Mouse (Mus musculus) right cerebral cortex, postnatal 36 days (tissue): ENCODE results near the gene Gbx1.
"Not testable (repeated sequence)": the region's sequence is repeated elsewhere in the genome, so short reads cannot be mapped to it uniquely, and the experiment has no call there.

Experiments used
- DNase-seq, 2 experiments: peaks; one replicate each; pipeline ENCODE4 v3.0.0; 2022; ENCODE audit warnings: low spot score in 2 of 2, mixed read lengths in 1 of 2

Gene Gbx1

GRCm38 (mm10) chr5:24526889-24527230 lies at the start of gene Gbx1:
Gene Gbx1 (minus strand): TSS chr5:24527202.
- DNase-seq = no peak

- DNase-seq = no peak
Measured at GRCm38 (mm10) chr5:24576801-24577182, 49.8 kb upstream of the Gbx1 start.

GRCm38 (mm10) chr5:24575948-24576347 lies 48.9 kb upstream of the Gbx1 start:
- DNase-seq = no peak

GRCm38 (mm10) chr5:24556709-24557108 lies 29.7 kb upstream of the Gbx1 start, which contains the start of gene 4931409K22Rik:
Gene 4931409K22Rik (minus strand): TSS chr5:24556809.
- no peak for DNase-seq

- not testable (repeated sequence) for DNase-seq
Measured at GRCm38 (mm10) chr5:24555335-24555734, 28.3 kb upstream of the Gbx1 start.

GRCm38 (mm10) chr5:24553621-24554244 lies 26.7 kb upstream of the Gbx1 start:
- DNase-seq = no peak

- no peak for DNase-seq
Measured at GRCm38 (mm10) chr5:24551317-24551688, 24.3 kb upstream of the Gbx1 start.

GRCm38 (mm10) chr5:24550598-24551316 lies 23.8 kb upstream of the Gbx1 start:
- DNase-seq = peak; percentile 28 to 43

GRCm38 (mm10) chr5:24542643-24543042 lies 15.6 kb upstream of the Gbx1 start:
- DNase-seq = no peak

- no peak for DNase-seq
Measured at GRCm38 (mm10) chr5:24541144-24541569, 14.2 kb upstream of the Gbx1 start.

- peak; percentile 23 to 37 for DNase-seq
Measured at GRCm38 (mm10) chr5:24540387-24541143, 13.6 kb upstream of the Gbx1 start, which contains the start of gene Asb10. Gene Asb10 (minus strand): TSS chr5:24540978.

- DNase-seq = no peak
Measured at GRCm38 (mm10) chr5:24539571-24540296, 12.7 kb upstream of the Gbx1 start.

- DNase-seq = no peak
Measured at GRCm38 (mm10) chr5:24537618-24538017, 10.6 kb upstream of the Gbx1 start.

- no peak for DNase-seq
Measured at GRCm38 (mm10) chr5:24536511-24536910, 9.5 kb upstream of the Gbx1 start.

GRCm38 (mm10) chr5:24535731-24536130 lies 8.7 kb upstream of the Gbx1 start:
- DNase-seq = no peak

GRCm38 (mm10) chr5:24534292-24534691 lies 7.3 kb upstream of the Gbx1 start:
- no peak for DNase-seq

GRCm38 (mm10) chr5:24533391-24533790 lies 6.4 kb upstream of the Gbx1 start:
- DNase-seq = no peak

GRCm38 (mm10) chr5:24530042-24530689 lies 3.2 kb upstream of the Gbx1 start:
- peak; percentile 78 to 82 for DNase-seq

- no peak for DNase-seq
Measured at GRCm38 (mm10) chr5:24527780-24528179, 778 bp upstream of the Gbx1 start.

GRCm38 (mm10) chr5:24526190-24526888 lies 663 bp downstream of the Gbx1 start:
- DNase-seq = no peak
